Mouse (Mus musculus) liver, postnatal 0 days (tissue): ENCODE measurements around the gene Swap70.

Experiments
- CTCF ChIP-seq: sonication (generic); IDR thresholded peaks from 2 replicates; pipeline ENCODE4 v1.5.1; 2016; ENCODE audit warnings: antibody characterized with exemption, low read depth
- EP300 ChIP-seq: IDR thresholded peaks from 2 replicates; pipeline ENCODE4 v1.6.1; 2016; ENCODE audit warnings: antibody characterized with exemption, low read depth, mild to moderate bottlenecking

GRCm38 (mm10) chr7:110321106-110321505, 99.6 kb downstream of the Swap70 start:
- TF ChIP-seq CTCF (no peak), EP300 (no peak)
